ENCODE assay signal across 12 mouse cellular contexts in the genomic region with DNA sequence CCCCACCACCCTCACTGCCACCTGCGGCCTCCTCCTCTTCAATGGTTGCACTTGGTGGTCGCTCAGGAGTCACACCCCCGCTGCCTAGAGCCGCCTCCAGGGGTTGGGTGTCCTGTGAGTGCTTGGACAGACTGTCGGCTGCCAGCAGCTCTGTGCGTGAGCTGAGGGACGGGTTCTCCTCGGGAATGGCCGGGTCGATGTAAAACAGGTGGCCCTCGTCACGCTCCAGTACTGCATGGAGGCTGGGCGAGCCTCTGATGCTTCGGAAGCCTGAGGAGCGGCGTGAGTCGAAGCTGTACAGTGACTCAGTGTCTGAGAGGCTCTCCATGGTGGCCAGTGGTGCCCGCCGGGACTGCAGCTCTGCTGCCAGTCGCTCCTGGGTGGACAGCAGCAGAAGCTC. TPM values are rescaled to one million over a fixed set of nuclear protein-coding genes. Genes with fewer than 3 reads are reported as not detected.
DNase-seq lines count a peak whose midpoint lies in the region; ATAC-seq lines count a peak whose summit lies in the region.
"Had no signal": no experiment of that assay in that cellular context is flagged by ENCODE, and none has a peak within 500 bp of the region (broad histone marks: within the 10 kb centered on the region; RNA-seq: fewer than 3 reads in every experiment).

No protein-coding gene starts in this region.

- H3K4me2 ChIP-seq in kidney, embryonic 14.5 days (replicated peaks; ENCODE audit: low read depth, low read length): no peak overlapping the region
- H3K4me2 ChIP-seq in embryonic facial prominence, embryonic 12.5 days (replicated peaks): 0 out of 2 replicates have a peak overlapping the region, but pooled peaks have one; percentile 0
- H3K4me2 ChIP-seq in hindbrain, embryonic 13.5 days: no peak overlapping the region
- H3K4me2 ChIP-seq: hindbrain, embryonic 12.5 days; midbrain, embryonic 11.5 days had no signal

- no peak for DNase-seq in kidney, adult 11 months
- peak; percentile 67 for DNase-seq in MN1 (ENCODE audit: low spot score)
- peak; percentile 51 for DNase-seq in lung, postnatal 10 days
- no peak for DNase-seq in testis, postnatal 10 days (ENCODE audit: low spot score)
- DNase-seq: cerebellum, adult 2 months; thymus, postnatal 14 days had no signal

- no peak overlapping the region for H3K9ac ChIP-seq in kidney, embryonic 14.5 days (ENCODE audit: low read depth, low read length)
- H3K9ac ChIP-seq in embryonic facial prominence, embryonic 12.5 days: no peak overlapping the region
- H3K9ac ChIP-seq in hindbrain, embryonic 13.5 days: no peak overlapping the region
- H3K9ac ChIP-seq: hindbrain, embryonic 12.5 days had no signal

- H3K4me3 ChIP-seq in kidney, embryonic 14.5 days (ENCODE audit: low read length): no peak overlapping the region
- no peak overlapping the region for H3K4me3 ChIP-seq in embryonic facial prominence, embryonic 12.5 days
- no peak overlapping the region for H3K4me3 ChIP-seq in hindbrain, embryonic 13.5 days
- H3K4me3 ChIP-seq: erythroblast, embryonic 14.5 days; hindbrain, embryonic 12.5 days had no signal

- WGBS in kidney, embryonic 14.5 days: 12% methylated on average over 20 of the region's 20 CpGs
- WGBS in embryonic facial prominence, embryonic 12.5 days: 42% methylated on average over 20 of the region's 20 CpGs
- WGBS in hindbrain, embryonic 13.5 days: 66% methylated on average over 20 of the region's 20 CpGs

- no peaks in the 10 kb centered on the region for H3K27me3 ChIP-seq in kidney, embryonic 14.5 days (ENCODE audit: control insufficient read depth, insufficient read depth, low read length)
- H3K27me3 ChIP-seq in embryonic facial prominence, embryonic 12.5 days: 0 out of 2 replicates have a peak, but pooled peaks cover 4% of the 10 kb centered on the region
- peaks cover 11% of the 10 kb centered on the region; the same call in 1 of the 2 replicates for H3K27me3 ChIP-seq in hindbrain, embryonic 13.5 days

- H3K9me3 ChIP-seq in kidney, embryonic 14.5 days (ENCODE audit: control insufficient read depth, low read length): no peaks in the 10 kb centered on the region
- no peaks in the 10 kb centered on the region for H3K9me3 ChIP-seq in embryonic facial prominence, embryonic 12.5 days
- no peaks in the 10 kb centered on the region for H3K9me3 ChIP-seq in hindbrain, embryonic 13.5 days
- H3K9me3 ChIP-seq: hindbrain, embryonic 12.5 days had no signal

- H3K4me1 ChIP-seq in kidney, embryonic 14.5 days (ENCODE audit: control insufficient read depth, insufficient read depth, low read length): peaks cover 21% of the 10 kb centered on the region
- H3K4me1 ChIP-seq in embryonic facial prominence, embryonic 12.5 days: peaks cover 18% of the 10 kb centered on the region
- H3K4me1 ChIP-seq in hindbrain, embryonic 13.5 days (replicated peaks): peaks cover 7% of the 10 kb centered on the region

- 0 out of 2 replicates have a peak overlapping the region, but pooled peaks have one; percentile 13 for H3K27ac ChIP-seq in kidney, embryonic 14.5 days (ENCODE audit: low read depth, low read length)
- no peak overlapping the region for H3K27ac ChIP-seq in embryonic facial prominence, embryonic 12.5 days
- H3K27ac ChIP-seq in hindbrain, embryonic 13.5 days: no peak overlapping the region
- H3K27ac ChIP-seq: hindbrain, embryonic 12.5 days had no signal

- no peaks in the 10 kb centered on the region for H3K36me3 ChIP-seq in kidney, embryonic 14.5 days (ENCODE audit: control insufficient read depth, insufficient read depth, low read length)
- no peaks in the 10 kb centered on the region for H3K36me3 ChIP-seq in embryonic facial prominence, embryonic 12.5 days
- H3K36me3 ChIP-seq in hindbrain, embryonic 13.5 days: peaks cover 34% of the 10 kb centered on the region
- H3K36me3 ChIP-seq: hindbrain, embryonic 12.5 days had no signal

- peak; percentile 83 for ATAC-seq in kidney, embryonic 14.5 days (ENCODE audit: low FRiP score, low TSS enrichment)
- no peak for ATAC-seq in embryonic facial prominence, embryonic 12.5 days (ENCODE audit: insufficient number of reproducible peaks, insufficient read depth, low FRiP score, low TSS enrichment)
- ATAC-seq in hindbrain, embryonic 13.5 days (ENCODE audit: low FRiP score): no peak

RNA-seq across cellular contexts. Expression of gene Myrf, which starts 7.6 kb away (rescaled TPM):
- 3.9 and 6.4 TPM in 2 replicates for polyA plus RNA-seq in kidney, embryonic 14.5 days (2014; fragmentation: Nextera tagmentation; extraction: Ambion mirVana)
- 1.9 and 2.5 TPM in 2 replicates for polyA plus RNA-seq in embryonic facial prominence, embryonic 12.5 days (2016; fragmentation: Nextera tagmentation; extraction: Ambion mirVana)
- 0.44 and 0.50 TPM in 2 replicates for polyA plus RNA-seq in hindbrain, embryonic 13.5 days (2015; fragmentation: Nextera tagmentation; extraction: Ambion mirVana)

RNA-seq across cellular contexts. Expression of gene Fen1, which starts 44.2 kb away (rescaled TPM):
- polyA plus RNA-seq in kidney, embryonic 14.5 days (2014; fragmentation: Nextera tagmentation; extraction: Ambion mirVana): 92.9 and 99.2 TPM in 2 replicates
- polyA plus RNA-seq in embryonic facial prominence, embryonic 12.5 days (2016; fragmentation: Nextera tagmentation; extraction: Ambion mirVana): 90.1 and 95.5 TPM in 2 replicates
- 34.4 and 34.9 TPM in 2 replicates for polyA plus RNA-seq in hindbrain, embryonic 13.5 days (2015; fragmentation: Nextera tagmentation; extraction: Ambion mirVana)

RNA-seq across cellular contexts. Expression of gene Tmem258, which starts 44.3 kb away (rescaled TPM):
- 467 and 649 TPM in 2 replicates for polyA plus RNA-seq in kidney, embryonic 14.5 days (2014; fragmentation: Nextera tagmentation; extraction: Ambion mirVana)
- 389 and 410 TPM in 2 replicates for polyA plus RNA-seq in embryonic facial prominence, embryonic 12.5 days (2016; fragmentation: Nextera tagmentation; extraction: Ambion mirVana)
- polyA plus RNA-seq in hindbrain, embryonic 13.5 days (2015; fragmentation: Nextera tagmentation; extraction: Ambion mirVana): 386 and 403 TPM in 2 replicates

RNA-seq across cellular contexts. Expression of gene Dagla, which starts 56.5 kb away (rescaled TPM):
- 2.2 and 3.0 TPM in 2 replicates for polyA plus RNA-seq in kidney, embryonic 14.5 days (2014; fragmentation: Nextera tagmentation; extraction: Ambion mirVana)
- polyA plus RNA-seq in embryonic facial prominence, embryonic 12.5 days (2016; fragmentation: Nextera tagmentation; extraction: Ambion mirVana): 3.0 and 3.1 TPM in 2 replicates
- polyA plus RNA-seq in hindbrain, embryonic 13.5 days (2015; fragmentation: Nextera tagmentation; extraction: Ambion mirVana): 6.1 and 6.3 TPM in 2 replicates

Comparison
In these comparisons a context has a peak if more than half of its experiments do, and no peak if none do; other contexts are left out.
1. DNase-seq: peak in MN1 (single experiment) and lung, postnatal 10 days (single experiment); none in kidney, adult 11 months (single experiment) and testis, postnatal 10 days (single experiment).